9 mouse cellular contexts compared by ENCODE assay signal in genomic region chr17:86988601-86989184, GRCm38 (mm10). TPM values are rescaled to one million over a fixed set of nuclear protein-coding genes. Genes with fewer than 3 reads are reported as not detected.
DNase-seq lines count a peak whose midpoint lies in the region; ATAC-seq and TF ChIP-seq lines count a peak whose summit lies in the region.
"Had no signal": no experiment of that assay in that cellular context is flagged by ENCODE, and none has a peak within 500 bp of the region (broad histone marks: within the 10 kb centered on the region; RNA-seq: fewer than 3 reads in every experiment).

No protein-coding gene starts in this region.

- ATAC-seq in embryonic facial prominence, embryonic 15.5 days (ENCODE audit: insufficient number of reproducible peaks, low FRiP score, low TSS enrichment, low read depth), result peak; percentile 55
- no peak for ATAC-seq in heart, embryonic 12.5 days (ENCODE audit: insufficient number of reproducible peaks, low FRiP score)

- H3K27ac ChIP-seq in embryonic facial prominence, embryonic 15.5 days (replicated peaks), result peak overlapping the region; percentile 29; the same call in 1 of the 2 replicates
- H3K27ac ChIP-seq in heart, embryonic 12.5 days (ENCODE audit: poor library complexity, severe bottlenecking), result no peak overlapping the region
- H3K27ac ChIP-seq in cerebellum, adult 2 months (ENCODE audit: insufficient read depth, low read length), result no peak overlapping the region
- H3K27ac ChIP-seq: liver, embryonic 14.5 days had no signal

- intact Hi-C loops in left cerebral cortex, postnatal 4 days (cut with DNase I), result no loop called here
- intact Hi-C loops in left cerebral cortex, postnatal 14 days (cut with DNase I), result no loop called here

- H3K4me2 ChIP-seq in embryonic facial prominence, embryonic 15.5 days (replicated peaks), result no peak overlapping the region
- H3K4me2 ChIP-seq in heart, embryonic 12.5 days, result no peak overlapping the region
- peak overlapping the region; percentile 63 for H3K4me2 ChIP-seq in myocyte (ENCODE audit: low read depth)

- no peak for TF ChIP-seq CTCF in cerebellum, adult 2 months (IDR thresholded peaks at IDR 0.05; ENCODE audit: borderline replicate concordance, insufficient read depth, low read depth, low read length)

- peaks cover 3% of the 10 kb centered on the region; the same call in 1 of the 2 replicates for H3K36me3 ChIP-seq in embryonic facial prominence, embryonic 15.5 days
- H3K36me3 ChIP-seq in heart, embryonic 12.5 days, result peaks cover 12% of the 10 kb centered on the region
- H3K36me3 ChIP-seq in myocyte (ENCODE audit: control insufficient read depth, insufficient read depth), result peaks cover 7% of the 10 kb centered on the region

- WGBS in embryonic facial prominence, embryonic 15.5 days, result 51% methylated on average over 6 of the region's 6 CpGs
- WGBS in heart, embryonic 12.5 days, result 52% methylated on average over 6 of the region's 6 CpGs
- WGBS in cerebellum, adult 2 months, result 39% methylated on average over 6 of the region's 6 CpGs

- no peak overlapping the region for H3K9ac ChIP-seq in embryonic facial prominence, embryonic 15.5 days
- 0 out of 2 replicates have a peak overlapping the region, but pooled peaks have one; percentile 45 for H3K9ac ChIP-seq in heart, embryonic 12.5 days
- H3K9ac ChIP-seq: liver, embryonic 14.5 days had no signal

- H3K4me3 ChIP-seq in embryonic facial prominence, embryonic 15.5 days (replicated peaks), result no peak overlapping the region
- no peak overlapping the region for H3K4me3 ChIP-seq in heart, embryonic 12.5 days
- H3K4me3 ChIP-seq in myocyte, result no peak overlapping the region
- H3K4me3 ChIP-seq in cerebellum, adult 2 months (replicated peaks; ENCODE audit: insufficient read depth, low read depth, low read length), result no peak overlapping the region

- DNase-seq in left cerebral cortex, postnatal 4 days, result peak; percentile 51
- no peak for DNase-seq in left cerebral cortex, postnatal 14 days (ENCODE audit: low spot score in 2 of 2)
- DNase-seq in urinary bladder, postnatal 10 days (ENCODE audit: low spot score), result no peak
- DNase-seq in cerebellum, adult 2 months, result no peak

- no peaks in the 10 kb centered on the region for H3K27me3 ChIP-seq in embryonic facial prominence, embryonic 15.5 days
- H3K27me3 ChIP-seq in heart, embryonic 12.5 days (replicated peaks), result no peaks in the 10 kb centered on the region
- no peaks in the 10 kb centered on the region for H3K27me3 ChIP-seq in myocyte (ENCODE audit: control insufficient read depth, insufficient read depth, insufficient read length)
- H3K27me3 ChIP-seq in cerebellum, adult 2 months (ENCODE audit: control insufficient read depth, insufficient read depth, low read length), result no peaks in the 10 kb centered on the region

- TF ChIP-seq POLR2A in myocyte (IDR thresholded peaks at IDR 0.05; ENCODE audit: insufficient read length, low read depth), result no peak
- TF ChIP-seq POLR2A in cerebellum, adult 2 months (IDR thresholded peaks at IDR 0.05; ENCODE audit: borderline replicate concordance, insufficient read depth, low read length), result no peak

- no peaks in the 10 kb centered on the region for H3K9me3 ChIP-seq in embryonic facial prominence, embryonic 15.5 days (replicated peaks)
- no peaks in the 10 kb centered on the region for H3K9me3 ChIP-seq in heart, embryonic 12.5 days (replicated peaks)

- no peak overlapping the region for H3ac ChIP-seq in myocyte (ENCODE audit: control insufficient read depth, insufficient read length)

- H3K79me2 ChIP-seq in myocyte (ENCODE audit: control insufficient read depth, insufficient read depth), result peaks cover 48% of the 10 kb centered on the region

- H3K4me1 ChIP-seq in embryonic facial prominence, embryonic 15.5 days, result peaks cover 42% of the 10 kb centered on the region
- peaks cover 67% of the 10 kb centered on the region for H3K4me1 ChIP-seq in heart, embryonic 12.5 days (replicated peaks)
- H3K4me1 ChIP-seq in cerebellum, adult 2 months (ENCODE audit: control insufficient read depth, insufficient read depth, low read length), result peaks cover 5% of the 10 kb centered on the region

TF ChIP-seq in myocyte, 11 proteins besides CTCF, POLR2A, EP300 and RAD21:
- TF ChIP-seq TCF3 (IDR thresholded peaks at IDR 0.05; ENCODE audit: insufficient read length, low read depth), result peak; percentile 61
- peak; percentile 95 for TF ChIP-seq TCF12 (IDR thresholded peaks at IDR 0.05; ENCODE audit: insufficient read depth, poor library complexity, severe bottlenecking)
- no peak for TF ChIP-seq MAX (IDR thresholded peaks at IDR 0.05; ENCODE audit: low read depth)
- peak in 2 of 3 experiments; percentile 87 to 100 for TF ChIP-seq MYOG (IDR thresholded peaks at IDR 0.05; ENCODE audit: control insufficient read depth in 1 of 3, insufficient read depth in 1 of 3, insufficient read length in 2 of 3, low read depth in 2 of 3)
- no peak for TF ChIP-seq SRF (IDR thresholded peaks at IDR 0.05; ENCODE audit: control insufficient read depth, insufficient read length, low read depth)
- no peak for TF ChIP-seq REST (IDR thresholded peaks at IDR 0.05; ENCODE audit: insufficient read depth, insufficient read length)
- TF ChIP-seq USF1 (IDR thresholded peaks at IDR 0.05; ENCODE audit: low read depth), result no peak
- TF ChIP-seq POLR2AphosphoS2 (IDR thresholded peaks at IDR 0.05; ENCODE audit: insufficient read length, low read depth), result peak; percentile 47
- no peak for TF ChIP-seq E2F4 (IDR thresholded peaks at IDR 0.05; ENCODE audit: insufficient read depth)
- peak; percentile 75 to 98 (median 87) for TF ChIP-seq MYOD1 (IDR thresholded peaks at IDR 0.05; ENCODE audit: control insufficient read depth in 1 of 3, insufficient read length in 2 of 3, low read depth in 2 of 3)
- TF ChIP-seq CEBPB (IDR thresholded peaks at IDR 0.05; ENCODE audit: insufficient read depth, poor library complexity, severe bottlenecking), result no peak

RNA-seq across cellular contexts. Expression of gene Rhoq, which starts 25.8 kb away (rescaled TPM):
- 10 to 100 TPM; 26.3 to 30.1 TPM for total RNA-seq in left cerebral cortex, postnatal 4 days (2021)
- 10 to 100 TPM; 32.2 to 32.3 TPM for total RNA-seq in left cerebral cortex, postnatal 14 days (2021)
- polyA plus RNA-seq in embryonic facial prominence, embryonic 15.5 days (2015; fragmentation: Nextera tagmentation; extraction: Ambion mirVana), result 24.2 and 28.1 TPM in 2 replicates
- 28.4 and 32.6 TPM in 2 replicates for polyA plus RNA-seq in heart, embryonic 12.5 days (2016; fragmentation: Nextera tagmentation; extraction: Ambion mirVana)
- 60.0 TPM for polyA plus RNA-seq in myocyte (2012; fragmentation: generic; extraction: Trizol)
- polyA plus RNA-seq in cerebellum, adult 2 months (2012; rRNA removed), result 42.5 and 47.1 TPM in 2 replicates

RNA-seq across cellular contexts. Expression of gene Pigf, which starts 36.5 kb away (rescaled TPM):
- 10 to 100 TPM; 17.3 to 18.0 TPM for total RNA-seq in left cerebral cortex, postnatal 4 days (2021)
- 10 to 100 TPM; 16.6 to 16.9 TPM for total RNA-seq in left cerebral cortex, postnatal 14 days (2021)
- polyA plus RNA-seq in embryonic facial prominence, embryonic 15.5 days (2015; fragmentation: Nextera tagmentation; extraction: Ambion mirVana), result 25.6 and 28.4 TPM in 2 replicates
- 16.9 and 21.5 TPM in 2 replicates for polyA plus RNA-seq in heart, embryonic 12.5 days (2016; fragmentation: Nextera tagmentation; extraction: Ambion mirVana)
- polyA plus RNA-seq in myocyte (2012; fragmentation: generic; extraction: Trizol), result 14.8 TPM
- 18.2 and 19.6 TPM in 2 replicates for polyA plus RNA-seq in cerebellum, adult 2 months (2012; rRNA removed)

RNA-seq across cellular contexts. Expression of gene Cript, which starts 36.7 kb away (rescaled TPM):
- total RNA-seq in left cerebral cortex, postnatal 4 days (2021), result 10 to 100 TPM; 65.7 to 68.1 TPM
- 10 to 100 TPM; 58.6 to 61.3 TPM for total RNA-seq in left cerebral cortex, postnatal 14 days (2021)
- 114 and 117 TPM in 2 replicates for polyA plus RNA-seq in embryonic facial prominence, embryonic 15.5 days (2015; fragmentation: Nextera tagmentation; extraction: Ambion mirVana)
- polyA plus RNA-seq in heart, embryonic 12.5 days (2016; fragmentation: Nextera tagmentation; extraction: Ambion mirVana), result 115 TPM in 2 replicates
- 49.1 TPM for polyA plus RNA-seq in myocyte (2012; fragmentation: generic; extraction: Trizol)
- 77.0 and 86.6 TPM in 2 replicates for polyA plus RNA-seq in cerebellum, adult 2 months (2012; rRNA removed)

RNA-seq across cellular contexts. Expression of gene Atp6v1e2, which starts 41.0 kb away (rescaled TPM):
- not detected for total RNA-seq in left cerebral cortex, postnatal 4 days (2021)
- not detected for total RNA-seq in left cerebral cortex, postnatal 14 days (2021)
- polyA plus RNA-seq in embryonic facial prominence, embryonic 15.5 days (2015; fragmentation: Nextera tagmentation; extraction: Ambion mirVana), result not detected in 2 replicates
- polyA plus RNA-seq in heart, embryonic 12.5 days (2016; fragmentation: Nextera tagmentation; extraction: Ambion mirVana), result not detected in 2 replicates
- not detected for polyA plus RNA-seq in myocyte (2012; fragmentation: generic; extraction: Trizol)
- 0.22 TPM in 1 of 2 replicates, not detected in the other for polyA plus RNA-seq in cerebellum, adult 2 months (2012; rRNA removed)
- total RNA-seq: common myeloid progenitor, adult 5-6 weeks had no signal
- polyA plus RNA-seq: liver, embryonic 14.5 days had no signal
